Mouse (Mus musculus) MEL (cell line): ENCODE data around the gene Tmed10. TPM values are rescaled to one million over a fixed set of nuclear protein-coding genes. Genes with fewer than 3 reads are reported as not detected.

ENCODE experiments used
- DNase-seq: peaks from one replicate; pipeline ENCODE4 v3.0.0; 2011; ENCODE audit warnings: low read depth, low spot score
- H3K27ac ChIP-seq: 2 replicates; pipeline ENCODE4 v1.5.1; 2012; ENCODE audit warnings: low read depth, mild to moderate bottlenecking, control low read depth, low read length, moderate library complexity; ENCODE audit not compliant: control insufficient read depth
- H3K27me3 ChIP-seq, 2 experiments: fragments of 150-350 bp in 1 of 2; sonication (generic) in 1 of 2; 2 replicates each; pipeline ENCODE4 v1.6.1; 2012; ENCODE audit warnings: low read length in 2 of 2, mild to moderate bottlenecking in 2 of 2, improper control_type of control experiment in 1 of 2, moderate library complexity in 1 of 2; ENCODE audit not compliant: insufficient read depth in 2 of 2, control insufficient read depth in 1 of 2
- H3K36me3 ChIP-seq, 2 experiments: 2 replicates each; pipeline ENCODE4 v1.6.1; 2012 to 2014; ENCODE audit warnings: low read length in 2 of 2, improper control_type of control experiment in 1 of 2, inconsistent platforms in 1 of 2, mild to moderate bottlenecking in 1 of 2; ENCODE audit not compliant: insufficient read depth in 2 of 2, control insufficient read depth in 1 of 2
- H3K4me1 ChIP-seq, 2 experiments: fragments of 150-350 bp in 1 of 2; sonication (generic) in 1 of 2; 2 replicates each; pipeline ENCODE4 v1.6.1; 2012; ENCODE audit warnings: low read length in 2 of 2, improper control_type of control experiment in 1 of 2, mild to moderate bottlenecking in 1 of 2; ENCODE audit not compliant: insufficient read depth in 2 of 2, control insufficient read depth in 1 of 2
- H3K4me3 ChIP-seq, 2 experiments: fragments of 150-350 bp in 1 of 2; sonication (generic) in 1 of 2; 2 replicates each; pipeline ENCODE4 v1.5.1; 2012; ENCODE audit warnings: low read depth in 2 of 2, low read length in 2 of 2, mild to moderate bottlenecking in 2 of 2, moderate library complexity in 2 of 2, control low read depth in 1 of 2, improper control_type of control experiment in 1 of 2; ENCODE audit not compliant: control insufficient read depth in 1 of 2, insufficient read depth in 1 of 2
- H3K79me2 ChIP-seq: 2 replicates; pipeline ENCODE4 v1.6.1; 2012; ENCODE audit warnings: mild to moderate bottlenecking, low read length, moderate library complexity; ENCODE audit not compliant: control insufficient read depth, poor library complexity, insufficient read depth
- H3K9ac ChIP-seq: 2 replicates; pipeline ENCODE4 v1.6.1; 2012; ENCODE audit warnings: low read depth, mild to moderate bottlenecking, control low read depth, low read length, moderate library complexity; ENCODE audit not compliant: control insufficient read depth, poor library complexity, severe bottlenecking
- H3K9me3 ChIP-seq: fragments of 150-350 bp; sonication (generic); replicated peaks from 2 replicates; pipeline ENCODE4 v1.6.1; 2012; ENCODE audit warnings: mild to moderate bottlenecking, low read length, improper control_type of control experiment, moderate library complexity; ENCODE audit not compliant: insufficient read depth
- CTCF ChIP-seq, 3 experiments: IDR thresholded peaks in 2 of 3; conservative IDR thresholded peaks in 1 of 3; 2 replicates each; pipeline ENCODE4 v1.5.1; 2011 to 2012; ENCODE audit warnings: low read length in 3 of 3, low read depth in 2 of 3, mild to moderate bottlenecking in 2 of 3, improper control_type of control experiment in 1 of 3, inconsistent platforms in 1 of 3, mixed read lengths in 1 of 3, moderate library complexity in 1 of 3; ENCODE audit not compliant: control insufficient read depth in 1 of 3, insufficient read depth in 1 of 3, poor library complexity in 1 of 3, severe bottlenecking in 1 of 3
- EP300 ChIP-seq, 2 experiments: IDR thresholded peaks; 2 replicates each; pipeline ENCODE4 v1.6.1; 2011; ENCODE audit warnings: improper control_type of control experiment in 2 of 2, low read length in 2 of 2, low read depth in 1 of 2, mild to moderate bottlenecking in 1 of 2
- ETS1 ChIP-seq: IDR thresholded peaks from 2 replicates; pipeline ENCODE4 v1.6.1; 2012; ENCODE audit warnings: low read depth, mild to moderate bottlenecking, inconsistent platforms, low read length, improper control_type of control experiment, moderate library complexity
- GATA1 ChIP-seq: IDR thresholded peaks from 2 replicates; pipeline ENCODE4 v1.6.1; 2011; ENCODE audit warnings: low read depth, low read length, improper control_type of control experiment
- HCFC1 ChIP-seq: IDR thresholded peaks from 2 replicates; pipeline ENCODE4 v1.6.1; 2012; ENCODE audit warnings: low read depth, mild to moderate bottlenecking, inconsistent platforms, low read length, improper control_type of control experiment, moderate library complexity
- MAX ChIP-seq: IDR thresholded peaks from 2 replicates; pipeline ENCODE4 v1.6.1; 2011; ENCODE audit warnings: low read length, improper control_type of control experiment
- MXI1 ChIP-seq: IDR thresholded peaks from 2 replicates; pipeline ENCODE4 v1.6.1; 2011; ENCODE audit warnings: mild to moderate bottlenecking, low read depth, low read length, improper control_type of control experiment
- MYB ChIP-seq: IDR thresholded peaks from 2 replicates; pipeline ENCODE4 v1.6.1; 2011; ENCODE audit warnings: mild to moderate bottlenecking, low read depth, low read length, improper control_type of control experiment
- MYC ChIP-seq: IDR thresholded peaks from 2 replicates; pipeline ENCODE4 v1.6.1; 2011; ENCODE audit warnings: low read depth, mild to moderate bottlenecking, low read length, improper control_type of control experiment, moderate library complexity
- POLR2AphosphoS5 ChIP-seq: IDR thresholded peaks from 2 replicates; pipeline ENCODE4 v1.6.1; 2012; ENCODE audit warnings: low read depth, borderline replicate concordance, mild to moderate bottlenecking, inconsistent platforms, low read length, moderate library complexity, mixed read lengths
- RAD21 ChIP-seq: IDR thresholded peaks from 2 replicates; pipeline ENCODE4 v1.6.1; 2011; ENCODE audit warnings: mild to moderate bottlenecking, low read depth, low read length, improper control_type of control experiment
- SIN3A ChIP-seq: IDR thresholded peaks from 2 replicates; pipeline ENCODE4 v1.6.1; 2012; ENCODE audit warnings: low read length, improper control_type of control experiment, inconsistent platforms
- SMC3 ChIP-seq: IDR thresholded peaks from 2 replicates; pipeline ENCODE4 v1.6.1; 2011; ENCODE audit warnings: low read depth, low read length, improper control_type of control experiment
- USF1 ChIP-seq: IDR thresholded peaks from 2 replicates; pipeline ENCODE4 v1.6.1; 2014; ENCODE audit warnings: low read depth, mild to moderate bottlenecking, inconsistent platforms, low read length, improper control_type of control experiment, moderate library complexity
- ZC3H11A ChIP-seq: IDR thresholded peaks from 2 replicates; pipeline ENCODE4 v1.6.1; 2012; ENCODE audit warnings: low read depth, mild to moderate bottlenecking, inconsistent platforms, low read length, improper control_type of control experiment
- ZNF384 ChIP-seq: IDR thresholded peaks from 2 replicates; pipeline ENCODE4 v1.6.1; 2012; ENCODE audit warnings: low read depth, mild to moderate bottlenecking, inconsistent platforms, low read length, improper control_type of control experiment
- polyA plus RNA-seq, 2 experiments: library from polyadenylated mRNA; stranded (reverse) in 1 of 2; unstranded in 1 of 2; fragments of >175 nt in 1 of 2; fragments of >200 nt in 1 of 2; gene quantifications; 2 replicates each; pipeline versions ENCODE4 v1.2.1 to v1.2.4; 2012; ENCODE audit warnings: low replicate concordance in 2 of 2, low read depth in 1 of 2; ENCODE audit not compliant: insufficient read length in 2 of 2, insufficient read depth in 1 of 2, missing spikeins in 1 of 2
- total RNA-seq: library from RNA; depleted of rRNA; stranded (reverse); fragments of 300-350 nt; gene quantifications from 2 replicates; pipeline ENCODE4 v1.2.3, GENCODE M21; 2012

Tmed10 gene
- total and polyA plus RNA-seq, 3 experiments, result 45.7 to 229 (median 60.2) TPM

- no peak overlapping the region for H3K27ac ChIP-seq
- H3K79me2 ChIP-seq, result no peaks in the 10 kb centered on the region
- peaks cover 0 to 4% of the 10 kb centered on the region in 2 experiments; a peak in 2 of 4 replicates for H3K36me3 ChIP-seq
- no peak overlapping the region for H3K9ac ChIP-seq
- H3K4me3 ChIP-seq, result no peak overlapping the region
- H3K27me3 ChIP-seq, result no peaks in the 10 kb centered on the region
- H3K4me1 ChIP-seq, result peaks cover 2 to 9% of the 10 kb centered on the region in 2 experiments; a peak in 2 of 4 replicates
- TF ChIP-seq MAX (peak; percentile 80), SIN3A (peak; percentile 62), SMC3 (peak; percentile 76), USF1 (peak; percentile 67), ETS1 (peak; percentile 7; the same call in 1 of the 2 replicates), MXI1 (peak; percentile 70), ZC3H11A (peak; percentile 70), RAD21 (peak; percentile 61), MYC (peak; percentile 93), MYB (no peak), EP300 (IDR thresholded peaks at IDR 0.05; ENCODE audit: low read depth in 1 of 2, low read length in 2 of 2) (no peak), ZNF384 (no peak), CTCF (IDR thresholded peaks at IDR 0.05 in 2 of 3, conservative IDR thresholded peaks at IDR 0.05 in 1 of 3; ENCODE audit: control insufficient read depth in 1 of 3, insufficient read depth in 1 of 3, low read depth in 2 of 3, low read length in 3 of 3, poor library complexity in 1 of 3, severe bottlenecking in 1 of 3) (peak in 2 of 3 experiments; percentile 56 to 66; a peak in 5 of 6 replicates)
- TF ChIP-seq, all 39 proteins: peak for 10
- peak; percentile 63 for DNase-seq
- H3K9me3 ChIP-seq, result no peaks in the 10 kb centered on the region
These were observed 6.3 kb upstream of the Tmed10 start for GRCm38 (mm10) chr12:85380942-85381341.

GRCm38 (mm10) chr12:85380308-85380707 lies 5.7 kb upstream of the Tmed10 start:
- peaks cover 2 to 6% of the 10 kb centered on the region in 2 experiments; a peak in 2 of 4 replicates for H3K4me1 ChIP-seq
- H3K27ac ChIP-seq, result no peak overlapping the region
- no peak for DNase-seq

GRCm38 (mm10) chr12:85378271-85378670 lies 3.6 kb upstream of the Tmed10 start:
- peaks cover 9% of the 10 kb centered on the region for H3K79me2 ChIP-seq
- TF ChIP-seq ZNF384 (no peak), RAD21 (peak; percentile 19), MYB (no peak), HCFC1 (no peak), SIN3A (no peak), CTCF (IDR thresholded peaks at IDR 0.05 in 2 of 3, conservative IDR thresholded peaks at IDR 0.05 in 1 of 3; ENCODE audit: control insufficient read depth in 1 of 3, insufficient read depth in 1 of 3, low read depth in 2 of 3, low read length in 3 of 3, poor library complexity in 1 of 3, severe bottlenecking in 1 of 3) (peak in 1 of 3 experiments; percentile 15; a peak in 1 of 6 replicates), POLR2AphosphoS5 (no peak)
- H3K27me3 ChIP-seq, result no peaks in the 10 kb centered on the region
- no peak overlapping the region for H3K4me3 ChIP-seq
- H3K4me1 ChIP-seq, result peaks cover 4 to 6% of the 10 kb centered on the region in 2 experiments; a peak in 3 of 4 replicates
- H3K9me3 ChIP-seq, result no peaks in the 10 kb centered on the region
- H3K27ac ChIP-seq, result no peak overlapping the region
- no peak for DNase-seq
- H3K9ac ChIP-seq, result no peak overlapping the region
- H3K36me3 ChIP-seq, result peaks cover 0 to 4% of the 10 kb centered on the region in 2 experiments; a peak in 2 of 4 replicates

More at GRCm38 (mm10) chr12:85380308-85380707, 5.7 kb upstream of the Tmed10 start:
- TF ChIP-seq GATA1 (peak; percentile 35; the same call in 1 of the 2 replicates), SIN3A (no peak)
- no peaks in the 10 kb centered on the region for H3K27me3 ChIP-seq
- no peaks in the 10 kb centered on the region for H3K9me3 ChIP-seq
- no peaks in the 10 kb centered on the region for H3K79me2 ChIP-seq
- no peak overlapping the region for H3K9ac ChIP-seq
- H3K4me3 ChIP-seq, result no peak overlapping the region
- H3K36me3 ChIP-seq, result peaks cover 0 to 4% of the 10 kb centered on the region in 2 experiments; a peak in 2 of 4 replicates
